Mouse (Mus musculus) liver, adult 2 months (tissue): ENCODE data around the gene Omg.

Experiments
- CTCF ChIP-seq: fragments of 200-500 bp; IDR thresholded peaks from 2 replicates; pipeline ENCODE4 v1.5.1; 2011; ENCODE audit warnings: low read depth, low read length, control low read depth
- POLR2A ChIP-seq: fragments of 200-500 bp; IDR thresholded peaks from 2 replicates; pipeline ENCODE4 v1.6.1; 2011; ENCODE audit warnings: low read length, control low read depth; ENCODE audit not compliant: insufficient read depth; ENCODE audit errors: extremely low read depth

DNA sequence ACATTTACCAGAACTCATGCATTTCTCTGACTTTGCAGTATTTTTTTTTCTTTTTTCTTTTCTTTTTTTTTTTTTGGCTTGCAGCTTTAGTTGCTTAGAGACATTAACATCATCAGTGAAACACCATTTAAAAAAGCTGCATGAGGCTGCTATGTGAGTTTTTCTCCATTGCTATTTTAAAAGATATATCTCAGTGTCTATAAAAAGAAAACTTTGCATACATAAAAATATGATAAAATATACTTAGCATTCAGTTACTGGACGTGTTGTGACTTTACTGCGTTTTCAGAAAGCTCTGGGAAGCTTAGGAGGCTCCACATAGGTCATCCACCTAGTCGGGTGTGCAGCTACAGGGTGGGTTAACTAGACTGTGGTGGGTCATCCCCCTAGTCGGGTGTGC lies 44.0 kb downstream of the Omg start:
- no peak for TF ChIP-seq POLR2A
- no peak for TF ChIP-seq CTCF
